Mouse (Mus musculus): ENCODE data around the gene Fgd3. TPM values are rescaled to one million over a fixed set of nuclear protein-coding genes. Genes with fewer than 3 reads are reported as not detected.
A peak's percentile ranks its signal among the peaks of the same experiment; 100 is the strongest.

Gene Fgd3
- total RNA-seq, 2 experiments from 2014 or later, result 3.7 to 3.8 TPM

- DNase-seq, result peak; percentile 96
Measured at GRCm38 (mm10) chr13:49341012-49341830, 21.1 kb upstream of the Fgd3 start, which contains the start of gene Bicd2. Gene Bicd2, plus strand, starts transcription at chr13:49341585.

DNA sequence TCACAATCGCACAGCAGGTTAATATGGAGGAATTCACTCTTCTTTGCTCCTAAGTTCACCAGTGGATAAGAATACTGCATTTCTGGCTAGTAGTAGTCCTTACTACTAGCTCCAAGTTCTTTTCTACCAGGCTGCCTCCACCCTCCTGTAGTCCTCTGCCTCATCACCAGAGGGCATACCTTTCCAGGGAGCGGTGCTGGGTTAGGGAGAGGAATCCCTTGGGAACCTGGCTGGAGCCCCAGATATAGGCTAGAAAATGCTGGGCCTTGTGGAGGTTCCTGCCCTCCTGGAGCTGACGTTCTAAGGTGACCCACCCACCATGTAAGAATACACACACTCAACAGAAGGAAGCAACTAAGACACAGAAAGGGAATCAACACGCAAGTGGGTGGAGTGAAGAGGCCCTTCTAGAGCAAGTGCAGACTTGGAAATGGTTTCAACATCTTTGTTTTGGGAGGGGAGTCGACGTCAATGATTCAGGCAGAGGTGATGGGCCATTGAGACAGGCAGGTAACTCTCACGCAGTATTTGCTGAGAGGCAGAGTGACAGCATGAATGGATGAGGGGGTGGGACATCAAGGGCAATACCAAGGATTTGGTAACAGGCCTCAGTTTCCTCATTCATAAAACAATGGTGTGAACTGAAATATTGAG, 18.9 kb upstream of the Fgd3 start:
- DNase-seq, result peak; percentile 75

DNA sequence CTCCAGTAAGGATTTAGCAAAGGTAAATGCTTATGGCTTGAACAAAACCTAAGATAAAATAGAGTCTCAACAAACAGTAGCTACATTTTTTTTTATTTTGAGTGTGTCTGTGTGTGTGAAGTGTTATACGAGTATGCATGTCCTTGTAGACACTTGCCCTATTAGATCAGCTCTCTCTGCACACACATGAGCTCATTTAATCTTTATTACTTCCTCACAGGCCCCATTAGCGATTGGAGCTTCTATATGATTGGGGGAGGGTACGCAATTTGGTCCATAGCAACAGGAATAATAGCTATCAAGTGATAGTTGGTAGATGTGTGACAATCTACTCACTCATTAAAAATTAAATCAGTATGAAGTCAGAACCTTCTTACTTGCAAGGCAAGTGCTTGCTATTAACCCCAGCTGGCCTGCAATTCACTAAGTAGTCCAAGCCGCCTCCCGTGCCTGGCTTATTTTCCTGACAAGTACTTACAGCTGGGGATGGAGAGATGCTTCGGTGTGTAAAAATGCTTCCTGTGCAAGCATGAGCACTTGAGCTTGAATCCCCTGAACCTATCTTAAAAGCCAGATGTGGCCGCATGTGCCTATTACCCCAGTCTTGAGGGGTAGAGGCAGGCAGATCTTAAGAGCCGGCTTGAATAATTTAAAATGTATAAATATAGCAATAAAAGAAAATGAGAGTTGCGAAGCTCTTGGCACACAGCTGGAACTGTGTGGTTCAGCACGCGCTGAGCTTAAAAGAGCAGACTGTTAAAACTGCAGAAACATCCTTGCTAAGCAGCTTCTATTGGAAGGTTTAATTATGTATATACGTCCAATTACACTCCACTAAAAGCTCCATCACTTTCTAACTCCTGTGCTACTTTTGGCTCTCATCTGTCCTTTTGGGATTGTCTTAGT, 15.2 kb upstream of the Fgd3 start:
- no peak for DNase-seq

DNA sequence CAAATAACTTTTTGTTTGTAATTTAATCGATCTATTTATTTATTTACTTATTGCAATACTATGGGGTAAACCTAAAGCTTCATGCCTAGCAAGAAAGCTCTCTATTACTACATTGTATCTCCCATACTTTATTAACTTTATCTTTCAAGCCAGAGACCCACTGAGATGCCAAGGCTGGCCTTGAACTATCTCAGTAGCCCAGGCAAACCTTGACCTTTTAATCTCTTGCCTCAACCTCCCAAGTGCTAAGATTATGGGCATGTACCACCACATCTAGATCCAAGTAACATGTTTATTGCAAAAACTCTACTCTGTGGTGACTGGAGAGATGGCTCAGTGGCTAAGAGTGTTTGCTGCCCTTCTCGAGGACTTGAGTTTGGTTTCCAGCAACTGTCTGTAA, 13.1 kb upstream of the Fgd3 start:
- DNase-seq, result no peak

GRCm38 (mm10) chr13:49328101-49328500, 8.0 kb upstream of the Fgd3 start:
- DNase-seq, result peak; percentile 36

DNA sequence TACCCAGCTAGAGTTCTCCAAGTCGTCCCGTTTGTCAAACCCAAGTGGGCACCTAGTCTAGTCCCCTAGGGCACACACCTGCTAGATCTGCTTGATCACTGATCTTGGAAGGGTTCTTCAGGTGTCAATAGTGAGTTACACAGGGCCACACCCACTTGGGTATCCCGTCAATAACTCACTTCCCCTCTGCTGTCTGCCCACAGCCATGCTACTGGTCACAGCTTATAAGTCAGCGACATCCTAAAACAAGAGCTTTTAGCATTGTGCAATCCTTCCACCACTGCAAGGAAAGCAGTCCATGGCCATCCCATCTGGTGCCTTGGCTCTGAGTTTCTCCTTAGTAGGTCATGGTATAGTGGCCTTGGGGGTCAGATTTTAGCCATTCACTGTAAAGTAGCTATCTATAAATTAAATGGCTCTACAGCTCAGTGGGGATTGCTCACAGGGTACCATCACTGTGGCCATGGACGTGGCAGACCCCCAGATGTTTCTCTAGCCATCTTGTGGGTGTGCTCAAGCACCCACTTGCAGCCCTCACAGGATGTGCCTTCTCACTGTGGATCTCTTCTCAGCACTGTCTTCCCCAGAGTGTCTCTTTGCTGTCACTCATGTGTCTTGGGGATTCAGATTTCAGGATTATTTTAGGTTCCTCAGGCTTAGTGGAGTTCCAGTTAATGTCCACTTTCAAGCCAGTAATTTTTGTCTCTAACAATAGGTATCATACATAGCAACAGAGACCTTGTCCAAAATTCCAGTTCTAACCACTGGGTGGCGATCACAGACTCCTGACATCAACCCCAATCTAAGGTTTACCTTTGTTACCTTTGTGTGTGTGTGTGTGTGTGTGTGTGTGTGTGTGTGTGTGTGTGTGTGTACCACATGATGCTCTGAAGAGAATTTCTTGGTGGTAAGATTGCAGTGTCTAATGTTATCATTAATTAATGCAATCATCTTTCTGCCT, 6.4 kb upstream of the Fgd3 start:
- DNase-seq, result peak; percentile 72

GRCm38 (mm10) chr13:49324871-49325270, 4.8 kb upstream of the Fgd3 start:
- DNase-seq, result no peak

- no peak for DNase-seq
Measured at GRCm38 (mm10) chr13:49322739-49323138, 2.6 kb upstream of the Fgd3 start.

DNA sequence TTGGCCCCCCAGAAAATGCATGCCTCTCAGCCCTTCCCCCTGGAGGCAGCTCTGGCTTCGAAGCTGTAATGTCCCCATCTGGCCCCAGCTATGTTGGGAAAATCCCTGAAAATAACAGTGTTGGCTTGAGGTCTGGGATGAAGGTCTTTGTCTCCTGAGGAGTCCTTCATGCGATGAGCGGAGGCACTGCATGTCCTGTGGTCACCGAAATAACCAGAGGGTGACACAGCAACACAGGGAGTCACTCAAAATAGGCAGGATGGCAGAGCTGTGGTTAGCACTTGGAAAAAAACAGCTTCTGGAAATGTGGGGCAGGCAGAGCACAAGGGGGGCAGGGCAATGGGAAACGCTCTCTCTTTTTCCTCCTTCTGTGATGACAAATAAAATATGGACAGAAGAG, 2.1 kb upstream of the Fgd3 start:
- DNase-seq, result no peak

- DNase-seq, result no peak
Measured at GRCm38 (mm10) chr13:49321452-49321851, 1.3 kb upstream of the Fgd3 start.

- DNase-seq, result no peak
Measured at GRCm38 (mm10) chr13:49320514-49320913, 403 bp upstream of the Fgd3 start.

DNA sequence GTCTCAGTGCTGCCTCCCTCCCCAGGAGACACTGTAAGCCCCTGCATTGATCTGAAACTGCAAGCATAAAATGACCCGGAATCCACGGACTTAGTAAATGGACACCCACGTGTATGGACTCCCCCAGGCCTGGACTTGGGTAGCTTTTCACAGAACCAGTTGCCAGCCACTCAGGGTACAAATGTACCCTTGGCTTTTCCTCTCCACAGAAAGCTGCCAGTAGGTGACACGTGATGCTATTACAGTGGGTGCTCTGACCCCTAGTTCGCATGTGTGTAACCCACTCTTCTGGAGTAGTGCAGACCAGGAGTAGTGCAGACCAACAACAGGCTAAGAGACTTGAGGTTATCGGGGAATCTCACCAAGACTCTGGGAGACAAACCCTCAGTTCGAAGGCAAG, 2.2 kb downstream of the Fgd3 start:
- no peak for DNase-seq

- DNase-seq, result no peak
Measured at GRCm38 (mm10) chr13:49317508-49317907, 2.6 kb downstream of the Fgd3 start.

GRCm38 (mm10) chr13:49316386-49317162, 3.5 kb downstream of the Fgd3 start:
- DNase-seq, result no peak

GRCm38 (mm10) chr13:49311642-49312041, 8.5 kb downstream of the Fgd3 start:
- no peak for DNase-seq

- DNase-seq, result no peak
Measured at GRCm38 (mm10) chr13:49309501-49309900, 10.6 kb downstream of the Fgd3 start.

- DNase-seq, result no peak
Measured at GRCm38 (mm10) chr13:49308861-49309403, 11.2 kb downstream of the Fgd3 start.

GRCm38 (mm10) chr13:49308206-49308605, 11.9 kb downstream of the Fgd3 start:
- DNase-seq, result no peak

- peak; percentile 38 for DNase-seq
Measured at GRCm38 (mm10) chr13:49307311-49307969, 12.7 kb downstream of the Fgd3 start.

Data from adrenal gland, postnatal 10 days (tissue).